In genomic region chr2:34482102-34482501, GRCm38 (mm10) we compare ENCODE assay signal across 22 mouse cellular contexts.
"Had no signal": no experiment of that assay in that cellular context is flagged by ENCODE, and none has a peak within 500 bp of the region (broad histone marks: within the 10 kb centered on the region; RNA-seq: fewer than 3 reads in every experiment).

No protein-coding gene starts in this region.

- ATAC-seq: inflammation-experienced regulatory T-cells, adult 6 months had no signal

- H3K9me3 ChIP-seq: kidney, embryonic 15.5 days; lung, embryonic 15.5 days; megakaryocyte, embryonic 14.5 days; midbrain, embryonic 12.5 days; neural tube, embryonic 13.5 days; stomach, embryonic 15.5 days had no signal

- H3K36me3 ChIP-seq: kidney, embryonic 15.5 days; lung, embryonic 15.5 days; midbrain, embryonic 12.5 days; neural tube, embryonic 13.5 days; stomach, embryonic 15.5 days had no signal

- H3K4me3 ChIP-seq: kidney, embryonic 15.5 days; left cerebral cortex, adult 2 months; lung, embryonic 15.5 days; megakaryocyte, embryonic 14.5 days; midbrain, embryonic 12.5 days; myocyte; neural tube, embryonic 13.5 days; stomach, embryonic 15.5 days had no signal

- H3K4me1 ChIP-seq: lung, embryonic 15.5 days had no signal

- DNase-seq: kidney, postnatal 10 days; layer of hippocampus, postnatal 36 days; lung, adult 18-20 months; lung, postnatal 10 days; lung, postnatal 36 days; retina, postnatal 1 day; right cerebral cortex, postnatal 25 days; spleen, adult 18-20 months; thymus, adult 2 months; thymus, postnatal 14 days; thymus, postnatal 4 days had no signal

- H3K27me3 ChIP-seq: kidney, embryonic 15.5 days; lung, embryonic 15.5 days; megakaryocyte, embryonic 14.5 days; midbrain, embryonic 12.5 days; neural tube, embryonic 13.5 days; stomach, embryonic 15.5 days had no signal

- H3K4me2 ChIP-seq: kidney, embryonic 15.5 days; liver, embryonic 11.5 days; lung, embryonic 15.5 days; midbrain, embryonic 12.5 days; stomach, embryonic 15.5 days had no signal

- H3K9ac ChIP-seq: kidney, embryonic 15.5 days; liver, embryonic 14.5 days; lung, embryonic 15.5 days; midbrain, embryonic 12.5 days; stomach, embryonic 15.5 days had no signal

- H3K27ac ChIP-seq: kidney, embryonic 15.5 days; left cerebral cortex, adult 2 months; liver, embryonic 14.5 days; lung, embryonic 15.5 days; stomach, embryonic 15.5 days had no signal
